Mouse (Mus musculus): Measurements from ENCODE around the gene Tmem129.
A peak's percentile ranks its signal among the peaks of the same experiment; 100 is the strongest.

Gene Tmem129

GRCm38 (mm10) chr5:33687142-33687541 is 28.9 kb upstream of the Tmem129 start:
- no peak for DNase-seq (ENCODE audit: low spot score)

- no peak for DNase-seq (ENCODE audit: low spot score)
These were observed 26.7 kb upstream of the Tmem129 start for GRCm38 (mm10) chr5:33684932-33685331.

GRCm38 (mm10) chr5:33683897-33684652 is 25.9 kb upstream of the Tmem129 start:
- no peak for DNase-seq (ENCODE audit: low spot score)

- DNase-seq (ENCODE audit: low spot score): no peak
These were observed 24.7 kb upstream of the Tmem129 start for GRCm38 (mm10) chr5:33682963-33683362.

- peak; percentile 8 for DNase-seq (ENCODE audit: low spot score)
These were observed 23.6 kb upstream of the Tmem129 start for GRCm38 (mm10) chr5:33681611-33682388.

- no peak for DNase-seq (ENCODE audit: low spot score)
These were observed 22.8 kb upstream of the Tmem129 start for GRCm38 (mm10) chr5:33681044-33681443.

- no peak for DNase-seq (ENCODE audit: low spot score)
These were observed 20.0 kb upstream of the Tmem129 start for GRCm38 (mm10) chr5:33678244-33678643.

- no peak for DNase-seq (ENCODE audit: low spot score)
These were observed 17.7 kb upstream of the Tmem129 start for GRCm38 (mm10) chr5:33675964-33676363.

GRCm38 (mm10) chr5:33674439-33674838 is 16.2 kb upstream of the Tmem129 start:
- no peak for DNase-seq (ENCODE audit: low spot score)

- DNase-seq (ENCODE audit: low spot score): no peak
These were observed 13.4 kb upstream of the Tmem129 start for GRCm38 (mm10) chr5:33671659-33672058.

GRCm38 (mm10) chr5:33668223-33668622 is 10.0 kb upstream of the Tmem129 start:
- DNase-seq (ENCODE audit: low spot score): peak; percentile 57

GRCm38 (mm10) chr5:33658664-33659050 is 441 bp upstream of the Tmem129 start:
- DNase-seq (ENCODE audit: low spot score): no peak

- DNase-seq (ENCODE audit: low spot score): no peak
These were observed 897 bp downstream of the Tmem129 start for GRCm38 (mm10) chr5:33657251-33657786.

- no peak for DNase-seq (ENCODE audit: low spot score)
These were observed 1.5 kb downstream of the Tmem129 start for GRCm38 (mm10) chr5:33656739-33657138.

GRCm38 (mm10) chr5:33655251-33655840 is 2.9 kb downstream of the Tmem129 start:
- DNase-seq (ENCODE audit: low spot score): no peak

GRCm38 (mm10) chr5:33654424-33654823 is 3.8 kb downstream of the Tmem129 start:
- DNase-seq (ENCODE audit: low spot score): no peak

GRCm38 (mm10) chr5:33652783-33653173 is 5.4 kb downstream of the Tmem129 start:
- no peak for DNase-seq (ENCODE audit: low spot score)

GRCm38 (mm10) chr5:33651921-33652782 is 6.1 kb downstream of the Tmem129 start, which contains the start of gene Slbp:
Gene Slbp, minus strand, starts transcription at chr5:33652574.
- DNase-seq (ENCODE audit: low spot score): peak; percentile 88

- DNase-seq (ENCODE audit: low spot score): no peak
These were observed 6.7 kb downstream of the Tmem129 start for GRCm38 (mm10) chr5:33651541-33651920.

- DNase-seq (ENCODE audit: low spot score): no peak
These were observed 7.2 kb downstream of the Tmem129 start for GRCm38 (mm10) chr5:33651017-33651416.

- DNase-seq (ENCODE audit: low spot score): peak; percentile 56
These were observed 17.6 kb downstream of the Tmem129 start for GRCm38 (mm10) chr5:33640652-33641051.

- DNase-seq (ENCODE audit: low spot score): no peak
These were observed 19.4 kb downstream of the Tmem129 start for GRCm38 (mm10) chr5:33638826-33639225.

All from T-cell, adult 2 months (primary cell).